Mouse (Mus musculus): ENCODE measurements at regions not wholly inside any gene's neighbourhood (a gene's known extent, or its start where the extent isn't known, plus 50 kb on each side); places are given as distances from the start of the nearest gene placed in this dataset.
"Not testable (repeated sequence)": the region's sequence is repeated elsewhere in the genome, so short reads cannot be mapped to it uniquely, and the experiment has no call there.

- Histone ChIP-seq H3K36me3 (ENCODE audit: control insufficient read depth, insufficient read depth, low read length) (no peaks in the 10 kb centered on the region), H3K27me3 (ENCODE audit: control insufficient read depth, insufficient read depth, low read length) (no peaks in the 10 kb centered on the region), H3K27ac (ENCODE audit: insufficient read depth, low read depth, low read length) (no peak overlapping the region), H3K4me3 (ENCODE audit: low read depth, low read length) (no peak overlapping the region), H3K4me1 (ENCODE audit: control insufficient read depth, insufficient read depth, insufficient read length, low read length) (no peaks in the 10 kb centered on the region)
- 76% methylated on average over 3 of the region's 3 CpGs for WGBS
- TF ChIP-seq POLR2A (IDR thresholded peaks at IDR 0.05; ENCODE audit: low read depth, low read length) = no peak
These were observed 110.8 kb upstream of the Plcb4 start for GRCm38 (mm10) chr2:135547966-135548365.

DNA sequence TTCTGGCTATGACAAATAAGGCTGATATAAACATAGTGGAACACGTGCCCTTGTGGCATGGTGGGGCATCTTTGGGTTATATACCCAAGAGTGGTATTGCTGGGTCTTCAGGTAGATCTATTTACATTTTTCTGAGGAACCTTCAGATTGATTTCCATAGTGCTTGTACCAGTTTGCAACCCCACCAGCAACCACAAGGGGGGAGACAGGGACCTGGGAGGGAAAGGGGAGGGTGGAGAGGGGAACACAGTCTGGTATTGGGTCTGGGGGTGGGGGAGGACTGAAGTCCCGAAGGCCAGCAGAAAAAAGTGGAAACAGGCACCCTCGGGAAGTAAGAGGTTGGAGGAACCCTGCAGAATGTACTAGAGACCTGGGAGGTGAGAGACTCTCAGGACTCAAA is 105.8 kb upstream of the Plcb4 start:
- TF ChIP-seq CTCF (IDR thresholded peaks at IDR 0.05; ENCODE audit: extremely low read depth, insufficient read length, insufficient replicate concordance, low read depth, low read length) (no peak), POLR2A (IDR thresholded peaks at IDR 0.05; ENCODE audit: low read depth, low read length) (no peak)
- WGBS = 32% methylated on average over 3 of the region's 3 CpGs
- no peak overlapping the region for H3K4me3 ChIP-seq (ENCODE audit: low read depth, low read length)
- no peaks in the 10 kb centered on the region for H3K27me3 ChIP-seq (ENCODE audit: control insufficient read depth, insufficient read depth, low read length)
- no peak overlapping the region for H3K27ac ChIP-seq (ENCODE audit: insufficient read depth, low read depth, low read length)
- H3K36me3 ChIP-seq (ENCODE audit: control insufficient read depth, insufficient read depth, low read length) = no peaks in the 10 kb centered on the region
- no peaks in the 10 kb centered on the region for H3K4me1 ChIP-seq (ENCODE audit: control insufficient read depth, insufficient read depth, insufficient read length, low read length)

- not testable (repeated sequence) for H3K27me3 ChIP-seq (ENCODE audit: control insufficient read depth, insufficient read depth, low read length); H3K4me1 ChIP-seq (ENCODE audit: control insufficient read depth, insufficient read depth, insufficient read length, low read length); H3K27ac ChIP-seq (ENCODE audit: insufficient read depth, low read depth, low read length); H3K36me3 ChIP-seq (ENCODE audit: control insufficient read depth, insufficient read depth, low read length); H3K4me3 ChIP-seq (ENCODE audit: low read depth, low read length)
- 91% methylated on average over 8 of the region's 8 CpGs for WGBS
These were observed 100.8 kb upstream of the Plcb4 start for GRCm38 (mm10) chr2:135558026-135558425.

- H3K27ac ChIP-seq (ENCODE audit: insufficient read depth, low read depth, low read length) = no peak overlapping the region
- TF ChIP-seq POLR2A (IDR thresholded peaks at IDR 0.05; ENCODE audit: low read depth, low read length) = no peak
- no peak for TF ChIP-seq CTCF (IDR thresholded peaks at IDR 0.05; ENCODE audit: extremely low read depth, insufficient read length, insufficient replicate concordance, low read depth, low read length)
- no peaks in the 10 kb centered on the region for H3K36me3 ChIP-seq (ENCODE audit: control insufficient read depth, insufficient read depth, low read length)
- WGBS = 65% methylated on average over 3 of the region's 3 CpGs
- no peak overlapping the region for H3K4me3 ChIP-seq (ENCODE audit: low read depth, low read length)
- no peaks in the 10 kb centered on the region for H3K27me3 ChIP-seq (ENCODE audit: control insufficient read depth, insufficient read depth, low read length)
- peaks cover 3% of the 10 kb centered on the region; the same call in 1 of the 2 replicates for H3K4me1 ChIP-seq (ENCODE audit: control insufficient read depth, insufficient read depth, insufficient read length, low read length)
These were observed 99.5 kb upstream of the Plcb4 start for GRCm38 (mm10) chr2:135559328-135559727.

GRCm38 (mm10) chr2:135559933-135560710 is 98.7 kb upstream of the Plcb4 start:
- no peaks in the 10 kb centered on the region for H3K27me3 ChIP-seq (ENCODE audit: control insufficient read depth, insufficient read depth, low read length)
- 91% methylated on average over 9 of the region's 9 CpGs for WGBS
- H3K27ac ChIP-seq (ENCODE audit: insufficient read depth, low read depth, low read length) = no peak overlapping the region
- no peak overlapping the region for H3K4me3 ChIP-seq (ENCODE audit: low read depth, low read length)
- peaks cover 3% of the 10 kb centered on the region; the same call in 1 of the 2 replicates for H3K4me1 ChIP-seq (ENCODE audit: control insufficient read depth, insufficient read depth, insufficient read length, low read length)
- H3K36me3 ChIP-seq (ENCODE audit: control insufficient read depth, insufficient read depth, low read length) = no peaks in the 10 kb centered on the region
- TF ChIP-seq POLR2A (IDR thresholded peaks at IDR 0.05; ENCODE audit: low read depth, low read length) (no peak), CTCF (IDR thresholded peaks at IDR 0.05; ENCODE audit: extremely low read depth, insufficient read length, insufficient replicate concordance, low read depth, low read length) (no peak)

- Histone ChIP-seq H3K27me3 (ENCODE audit: control insufficient read depth, insufficient read depth, low read length) (no peaks in the 10 kb centered on the region), H3K27ac (ENCODE audit: insufficient read depth, low read depth, low read length) (no peak overlapping the region), H3K4me1 (ENCODE audit: control insufficient read depth, insufficient read depth, insufficient read length, low read length) (peaks cover 3% of the 10 kb centered on the region; the same call in 1 of the 2 replicates), H3K4me3 (ENCODE audit: low read depth, low read length) (no peak overlapping the region), H3K36me3 (ENCODE audit: control insufficient read depth, insufficient read depth, low read length) (no peaks in the 10 kb centered on the region)
- WGBS = 80% methylated on average over 1 of the region's 1 CpGs
- TF ChIP-seq CTCF (IDR thresholded peaks at IDR 0.05; ENCODE audit: extremely low read depth, insufficient read length, insufficient replicate concordance, low read depth, low read length) (no peak), POLR2A (IDR thresholded peaks at IDR 0.05; ENCODE audit: low read depth, low read length) (no peak)
These were observed 98.0 kb upstream of the Plcb4 start for GRCm38 (mm10) chr2:135560856-135561255.

- TF ChIP-seq CTCF (IDR thresholded peaks at IDR 0.05; ENCODE audit: extremely low read depth, insufficient read length, insufficient replicate concordance, low read depth, low read length) = no peak
- Histone ChIP-seq H3K36me3 (ENCODE audit: control insufficient read depth, insufficient read depth, low read length) (no peaks in the 10 kb centered on the region), H3K4me3 (ENCODE audit: low read depth, low read length) (no peak overlapping the region), H3K27ac (ENCODE audit: insufficient read depth, low read depth, low read length) (no peak overlapping the region), H3K4me1 (ENCODE audit: control insufficient read depth, insufficient read depth, insufficient read length, low read length) (peaks cover 3% of the 10 kb centered on the region; the same call in 1 of the 2 replicates), H3K27me3 (ENCODE audit: control insufficient read depth, insufficient read depth, low read length) (no peaks in the 10 kb centered on the region)
- WGBS = 23% methylated on average over 7 of the region's 7 CpGs
These were observed 97.1 kb upstream of the Plcb4 start for GRCm38 (mm10) chr2:135561716-135562115.

Measured in small intestine, adult 2 months (tissue).